Comparison of ENCODE assay signal across 25 mouse cellular contexts in the genomic region with DNA sequence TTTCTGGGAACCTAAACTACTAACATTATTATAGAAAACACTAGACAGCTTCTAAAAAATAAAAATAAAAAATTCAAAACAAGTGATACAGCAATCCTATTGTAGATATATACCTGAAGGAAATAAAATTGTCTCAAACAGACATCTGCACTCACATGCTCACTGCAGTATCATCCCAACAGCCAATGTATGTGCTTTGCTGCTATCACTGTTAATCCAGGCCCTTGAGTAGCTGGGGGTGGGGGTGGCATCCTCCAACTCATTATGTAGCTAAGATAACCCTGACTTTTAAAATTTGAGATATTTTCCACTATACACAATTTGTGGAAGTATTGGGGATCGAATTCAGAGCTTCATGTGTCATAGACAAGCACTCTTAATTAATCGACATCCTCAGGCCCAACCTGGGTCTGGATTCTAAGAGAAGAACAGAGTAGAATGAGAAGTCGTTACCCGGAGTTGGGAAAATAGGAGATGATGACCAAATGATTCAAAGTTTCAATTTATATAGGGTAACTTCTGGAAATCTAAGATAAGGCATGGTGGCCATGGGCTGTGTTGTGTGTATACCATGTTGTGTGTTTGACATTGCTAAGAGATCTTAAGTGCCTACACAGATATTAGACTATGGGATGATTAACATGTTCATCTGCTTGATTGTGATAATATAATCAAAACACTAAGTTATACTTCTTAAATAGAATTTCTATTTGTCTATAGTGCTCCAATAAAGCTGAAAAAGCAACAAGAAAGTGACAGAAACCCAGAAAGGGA.
"Had no signal": no experiment of that assay in that cellular context is flagged by ENCODE, and none has a peak within 500 bp of the region (broad histone marks: within the 10 kb centered on the region; RNA-seq: fewer than 3 reads in every experiment).

No protein-coding gene starts in this region.

- H3K4me1 ChIP-seq: heart, embryonic 15.5 days had no signal

- H3K4me3 ChIP-seq: gastrocnemius, adult 2 months; heart, embryonic 10.5 days; heart, embryonic 13.5 days; heart, embryonic 15.5 days; hindbrain, embryonic 13.5 days; hindbrain, embryonic 15.5 days; kidney, embryonic 15.5 days; limb, embryonic 13.5 days; limb, embryonic 15.5 days had no signal

- H3K27ac ChIP-seq: gastrocnemius, adult 2 months; heart, embryonic 10.5 days; heart, embryonic 13.5 days; heart, embryonic 15.5 days; hindbrain, embryonic 13.5 days; hindbrain, embryonic 15.5 days; hindbrain, postnatal 0 days; kidney, embryonic 15.5 days; kidney, postnatal 0 days; limb, embryonic 13.5 days; limb, embryonic 15.5 days had no signal

- H3K9ac ChIP-seq: heart, embryonic 13.5 days; heart, embryonic 15.5 days; hindbrain, embryonic 13.5 days; hindbrain, embryonic 15.5 days; kidney, embryonic 15.5 days; limb, embryonic 13.5 days; limb, embryonic 15.5 days had no signal

- ATAC-seq: hindbrain, postnatal 0 days; intestine, embryonic 16.5 days had no signal

- H3K9me3 ChIP-seq: heart, embryonic 10.5 days; heart, embryonic 13.5 days; heart, embryonic 15.5 days; hindbrain, embryonic 13.5 days; hindbrain, embryonic 15.5 days; kidney, embryonic 15.5 days; limb, embryonic 13.5 days; limb, embryonic 15.5 days had no signal

- H3K36me3 ChIP-seq: heart, embryonic 15.5 days had no signal

- H3K4me2 ChIP-seq: heart, embryonic 13.5 days; heart, embryonic 15.5 days; hindbrain, embryonic 13.5 days; hindbrain, embryonic 15.5 days; kidney, embryonic 15.5 days; limb, embryonic 13.5 days; limb, embryonic 15.5 days had no signal

- DNase-seq: gastrocnemius, adult 2 months; gastrocnemius, postnatal 14 days; gastrocnemius, postnatal 36 days; heart, adult 18-20 months; heart, postnatal 14 days; heart, postnatal 36 days; kidney, adult 11 months; kidney, adult 2 months; kidney, adult 9 months; kidney, postnatal 14 days; kidney, postnatal 36 days; layer of hippocampus, adult 9-11 months; layer of hippocampus, postnatal 36 days; left cerebral cortex, postnatal 4 days had no signal

- H3K27me3 ChIP-seq: hindbrain, embryonic 15.5 days; kidney, embryonic 15.5 days; limb, embryonic 13.5 days; limb, embryonic 15.5 days had no signal
